Mouse (Mus musculus) left cerebral cortex, postnatal 36 days (tissue): ENCODE data around the gene Ms4a12. TPM values are rescaled to one million over a fixed set of nuclear protein-coding genes. Genes with fewer than 3 reads are reported as not detected.
"Not testable (repeated sequence)": the region's sequence is repeated elsewhere in the genome, so short reads cannot be mapped to it uniquely, and the experiment has no call there.

Experiments
- DNase-seq, 2 experiments: peaks; one replicate each; pipeline ENCODE4 v3.0.0; 2021 to 2022; ENCODE audit warnings: low spot score in 2 of 2, mixed read lengths in 1 of 2
- intact Hi-C: fragments of 180-260 bp; cut with DNase I; formaldehyde crosslinking; loops from one replicate; pipeline ENCODE4 v1.15.1; 2025
- total RNA-seq, 2 experiments: library from RNA; stranded (reverse); gene quantifications; 2 replicates each; pipeline ENCODE4 v1.2.3; 2021

Ms4a12 gene
- total RNA-seq: not detected

GRCm38 (mm10) chr19:11232348-11232747 lies at the start of gene Ms4a12:
Gene Ms4a12, minus strand, starts transcription at chr19:11232448.
- intact Hi-C loops: no loop called here
- DNase-seq: no peak

- intact Hi-C loops: no loop called here
- DNase-seq: no peak
These were observed 48.0 kb upstream of the Ms4a12 start for GRCm38 (mm10) chr19:11280223-11280622.

GRCm38 (mm10) chr19:11276431-11276830 lies 44.2 kb upstream of the Ms4a12 start:
- intact Hi-C loops: no loop called here
- DNase-seq: no peak

GRCm38 (mm10) chr19:11266956-11267355 lies 34.7 kb upstream of the Ms4a12 start:
- no peak for DNase-seq
- intact Hi-C loops: no loop called here

- intact Hi-C loops: no loop called here
- no peak for DNase-seq
These were observed 34.0 kb upstream of the Ms4a12 start, which contains the start of gene Ms4a1 for GRCm38 (mm10) chr19:11266052-11266845. Gene Ms4a1, minus strand, starts transcription at chr19:11266241.

GRCm38 (mm10) chr19:11264602-11265185 lies 32.4 kb upstream of the Ms4a12 start:
- DNase-seq: no peak
- intact Hi-C loops: no loop called here

- intact Hi-C loops: no loop called here
- no peak for DNase-seq
These were observed 31.3 kb upstream of the Ms4a12 start for GRCm38 (mm10) chr19:11263549-11263948.

GRCm38 (mm10) chr19:11262932-11263331 lies 30.7 kb upstream of the Ms4a12 start:
- DNase-seq, intact Hi-C loops: not testable (repeated sequence)

- intact Hi-C loops: no loop called here
- DNase-seq: no peak
These were observed 29.3 kb upstream of the Ms4a12 start for GRCm38 (mm10) chr19:11261522-11261921.

- intact Hi-C loops: no loop called here
- no peak for DNase-seq
These were observed 12.0 kb upstream of the Ms4a12 start for GRCm38 (mm10) chr19:11244230-11244629.

GRCm38 (mm10) chr19:11242560-11242959 lies 10.3 kb upstream of the Ms4a12 start:
- intact Hi-C loops: no loop called here

GRCm38 (mm10) chr19:11235820-11236219 lies 3.6 kb upstream of the Ms4a12 start:
- intact Hi-C loops: no loop called here
- DNase-seq: no peak

More at GRCm38 (mm10) chr19:11242560-11242959, 10.3 kb upstream of the Ms4a12 start:
- no peak for DNase-seq

- no peak for DNase-seq
- intact Hi-C loops: no loop called here
These were observed 2.9 kb upstream of the Ms4a12 start for GRCm38 (mm10) chr19:11234921-11235735.

GRCm38 (mm10) chr19:11234244-11234643 lies 2.0 kb upstream of the Ms4a12 start:
- intact Hi-C loops: no loop called here

GRCm38 (mm10) chr19:11196546-11196945 lies 35.7 kb downstream of the Ms4a12 start, which contains the start of gene Ms4a13:
Gene Ms4a13, minus strand, starts transcription at chr19:11196737.
- intact Hi-C loops: no loop called here
- DNase-seq: no peak

More at GRCm38 (mm10) chr19:11234244-11234643, 2.0 kb upstream of the Ms4a12 start:
- DNase-seq: no peak

- intact Hi-C loops: no loop called here
- no peak for DNase-seq
These were observed 39.7 kb downstream of the Ms4a12 start for GRCm38 (mm10) chr19:11192552-11192951.

GRCm38 (mm10) chr19:11184121-11184520 lies 48.1 kb downstream of the Ms4a12 start:
- intact Hi-C loops: no loop called here
- no peak for DNase-seq

GRCm38 (mm10) chr19:11177464-11177863 lies 54.8 kb downstream of the Ms4a12 start:
- DNase-seq: no peak
- intact Hi-C loops: no loop called here

- intact Hi-C loops: no loop called here
- no peak for DNase-seq
These were observed 67.1 kb downstream of the Ms4a12 start, which contains the start of gene 1700025F22Rik for GRCm38 (mm10) chr19:11165172-11165571. Gene 1700025F22Rik, minus strand, starts transcription at chr19:11165320.
